Mouse (Mus musculus) MEL (cell line): ENCODE results near the gene Slc39a11. TPM values are rescaled to one million over a fixed set of nuclear protein-coding genes. Genes with fewer than 3 reads are reported as not detected.

Experiments used
- DNase-seq: peaks from one replicate; pipeline ENCODE4 v3.0.0; 2011; ENCODE audit warnings: low read depth, low spot score
- H3K27ac ChIP-seq: 2 replicates; pipeline ENCODE4 v1.5.1; 2012; ENCODE audit warnings: low read depth, mild to moderate bottlenecking, control low read depth, low read length, moderate library complexity; ENCODE audit not compliant: control insufficient read depth
- H3K27me3 ChIP-seq, 2 experiments: fragments of 150-350 bp in 1 of 2; sonication (generic) in 1 of 2; 2 replicates each; pipeline ENCODE4 v1.6.1; 2012; ENCODE audit warnings: low read length in 2 of 2, mild to moderate bottlenecking in 2 of 2, improper control_type of control experiment in 1 of 2, moderate library complexity in 1 of 2; ENCODE audit not compliant: insufficient read depth in 2 of 2, control insufficient read depth in 1 of 2
- H3K36me3 ChIP-seq, 2 experiments: 2 replicates each; pipeline ENCODE4 v1.6.1; 2012 to 2014; ENCODE audit warnings: low read length in 2 of 2, improper control_type of control experiment in 1 of 2, inconsistent platforms in 1 of 2, mild to moderate bottlenecking in 1 of 2; ENCODE audit not compliant: insufficient read depth in 2 of 2, control insufficient read depth in 1 of 2
- H3K4me1 ChIP-seq, 2 experiments: fragments of 150-350 bp in 1 of 2; sonication (generic) in 1 of 2; 2 replicates each; pipeline ENCODE4 v1.6.1; 2012; ENCODE audit warnings: low read length in 2 of 2, improper control_type of control experiment in 1 of 2, mild to moderate bottlenecking in 1 of 2; ENCODE audit not compliant: insufficient read depth in 2 of 2, control insufficient read depth in 1 of 2
- H3K4me3 ChIP-seq, 2 experiments: fragments of 150-350 bp in 1 of 2; sonication (generic) in 1 of 2; 2 replicates each; pipeline ENCODE4 v1.5.1; 2012; ENCODE audit warnings: low read depth in 2 of 2, low read length in 2 of 2, mild to moderate bottlenecking in 2 of 2, moderate library complexity in 2 of 2, control low read depth in 1 of 2, improper control_type of control experiment in 1 of 2; ENCODE audit not compliant: control insufficient read depth in 1 of 2, insufficient read depth in 1 of 2
- H3K79me2 ChIP-seq: 2 replicates; pipeline ENCODE4 v1.6.1; 2012; ENCODE audit warnings: mild to moderate bottlenecking, low read length, moderate library complexity; ENCODE audit not compliant: control insufficient read depth, poor library complexity, insufficient read depth
- H3K9ac ChIP-seq: 2 replicates; pipeline ENCODE4 v1.6.1; 2012; ENCODE audit warnings: low read depth, mild to moderate bottlenecking, control low read depth, low read length, moderate library complexity; ENCODE audit not compliant: control insufficient read depth, poor library complexity, severe bottlenecking
- H3K9me3 ChIP-seq: fragments of 150-350 bp; sonication (generic); replicated peaks from 2 replicates; pipeline ENCODE4 v1.6.1; 2012; ENCODE audit warnings: mild to moderate bottlenecking, low read length, improper control_type of control experiment, moderate library complexity; ENCODE audit not compliant: insufficient read depth
- BHLHE40 ChIP-seq: IDR thresholded peaks from 2 replicates; pipeline ENCODE4 v1.6.1; 2012; ENCODE audit warnings: low read depth, mild to moderate bottlenecking, inconsistent platforms, low read length, improper control_type of control experiment, borderline replicate concordance
- CHD1 ChIP-seq: IDR thresholded peaks from 2 replicates; pipeline ENCODE4 v1.6.1; 2012; ENCODE audit warnings: low read depth, mild to moderate bottlenecking, inconsistent platforms, low read length, improper control_type of control experiment
- CTCF ChIP-seq, 3 experiments: IDR thresholded peaks in 2 of 3; conservative IDR thresholded peaks in 1 of 3; 2 replicates each; pipeline ENCODE4 v1.5.1; 2011 to 2012; ENCODE audit warnings: low read length in 3 of 3, low read depth in 2 of 3, mild to moderate bottlenecking in 2 of 3, improper control_type of control experiment in 1 of 3, inconsistent platforms in 1 of 3, mixed read lengths in 1 of 3, moderate library complexity in 1 of 3; ENCODE audit not compliant: control insufficient read depth in 1 of 3, insufficient read depth in 1 of 3, poor library complexity in 1 of 3, severe bottlenecking in 1 of 3
- E2F4 ChIP-seq: IDR thresholded peaks from 2 replicates; pipeline ENCODE4 v1.6.1; 2011; ENCODE audit warnings: low read depth, low read length, improper control_type of control experiment, borderline replicate concordance
- ETS1 ChIP-seq: IDR thresholded peaks from 2 replicates; pipeline ENCODE4 v1.6.1; 2012; ENCODE audit warnings: low read depth, mild to moderate bottlenecking, inconsistent platforms, low read length, improper control_type of control experiment, moderate library complexity
- GABPA ChIP-seq: IDR thresholded peaks from 2 replicates; pipeline ENCODE4 v1.6.1; 2012; ENCODE audit warnings: low read depth, mild to moderate bottlenecking, inconsistent platforms, low read length, improper control_type of control experiment, moderate library complexity
- HCFC1 ChIP-seq: IDR thresholded peaks from 2 replicates; pipeline ENCODE4 v1.6.1; 2012; ENCODE audit warnings: low read depth, mild to moderate bottlenecking, inconsistent platforms, low read length, improper control_type of control experiment, moderate library complexity
- JUND ChIP-seq: IDR thresholded peaks from 2 replicates; pipeline ENCODE4 v1.6.1; 2011; ENCODE audit warnings: low read depth, mild to moderate bottlenecking, improper control_type of control experiment, low read length
- KAT2A ChIP-seq: conservative IDR thresholded peaks from 2 replicates; pipeline ENCODE4 v1.6.1; 2012; ENCODE audit warnings: low read depth, low read length, improper control_type of control experiment, inconsistent platforms
- MAX ChIP-seq: IDR thresholded peaks from 2 replicates; pipeline ENCODE4 v1.6.1; 2011; ENCODE audit warnings: low read length, improper control_type of control experiment
- MAZ ChIP-seq: IDR thresholded peaks from 2 replicates; pipeline ENCODE4 v1.6.1; 2012; ENCODE audit warnings: low read depth, mild to moderate bottlenecking, inconsistent platforms, low read length, improper control_type of control experiment
- MEF2A ChIP-seq: IDR thresholded peaks from 2 replicates; pipeline ENCODE4 v1.6.1; 2014; ENCODE audit warnings: low read depth, mild to moderate bottlenecking, inconsistent platforms, low read length, improper control_type of control experiment; ENCODE audit not compliant: poor library complexity, insufficient replicate concordance, severe bottlenecking; ENCODE audit errors: extremely low read depth
- MXI1 ChIP-seq: IDR thresholded peaks from 2 replicates; pipeline ENCODE4 v1.6.1; 2011; ENCODE audit warnings: mild to moderate bottlenecking, low read depth, low read length, improper control_type of control experiment
- MYC ChIP-seq: IDR thresholded peaks from 2 replicates; pipeline ENCODE4 v1.6.1; 2011; ENCODE audit warnings: low read depth, mild to moderate bottlenecking, low read length, improper control_type of control experiment, moderate library complexity
- NELFE ChIP-seq: IDR thresholded peaks from 2 replicates; pipeline ENCODE4 v1.6.1; 2011; ENCODE audit warnings: low read depth, low read length, improper control_type of control experiment
- NRF1 ChIP-seq: IDR thresholded peaks from 2 replicates; pipeline ENCODE4 v1.6.1; 2014; ENCODE audit warnings: low read depth, mild to moderate bottlenecking, inconsistent platforms, low read length, improper control_type of control experiment, moderate library complexity; ENCODE audit not compliant: poor library complexity, insufficient read depth, severe bottlenecking
- POLR2AphosphoS5 ChIP-seq: IDR thresholded peaks from 2 replicates; pipeline ENCODE4 v1.6.1; 2012; ENCODE audit warnings: low read depth, borderline replicate concordance, mild to moderate bottlenecking, inconsistent platforms, low read length, moderate library complexity, mixed read lengths
- UBTF ChIP-seq: IDR thresholded peaks from 2 replicates; pipeline ENCODE4 v1.6.1; 2012; ENCODE audit warnings: low read depth, mild to moderate bottlenecking, inconsistent platforms, low read length, improper control_type of control experiment, moderate library complexity, borderline replicate concordance; ENCODE audit not compliant: insufficient read depth
- USF1 ChIP-seq: IDR thresholded peaks from 2 replicates; pipeline ENCODE4 v1.6.1; 2014; ENCODE audit warnings: low read depth, mild to moderate bottlenecking, inconsistent platforms, low read length, improper control_type of control experiment, moderate library complexity
- ZC3H11A ChIP-seq: IDR thresholded peaks from 2 replicates; pipeline ENCODE4 v1.6.1; 2012; ENCODE audit warnings: low read depth, mild to moderate bottlenecking, inconsistent platforms, low read length, improper control_type of control experiment
- ZNF384 ChIP-seq: IDR thresholded peaks from 2 replicates; pipeline ENCODE4 v1.6.1; 2012; ENCODE audit warnings: low read depth, mild to moderate bottlenecking, inconsistent platforms, low read length, improper control_type of control experiment
- polyA plus RNA-seq, 2 experiments: library from polyadenylated mRNA; stranded (reverse) in 1 of 2; unstranded in 1 of 2; fragments of >175 nt in 1 of 2; fragments of >200 nt in 1 of 2; gene quantifications; 2 replicates each; pipeline versions ENCODE4 v1.2.1 to v1.2.4; 2012; ENCODE audit warnings: low replicate concordance in 2 of 2, low read depth in 1 of 2; ENCODE audit not compliant: insufficient read length in 2 of 2, insufficient read depth in 1 of 2, missing spikeins in 1 of 2
- total RNA-seq: library from RNA; depleted of rRNA; stranded (reverse); fragments of 300-350 nt; gene quantifications from 2 replicates; pipeline ENCODE4 v1.2.3, GENCODE M21; 2012

Slc39a11 gene
- total and polyA plus RNA-seq, 3 experiments = 34.2 to 45.6 TPM; not detected in 1

DNA sequence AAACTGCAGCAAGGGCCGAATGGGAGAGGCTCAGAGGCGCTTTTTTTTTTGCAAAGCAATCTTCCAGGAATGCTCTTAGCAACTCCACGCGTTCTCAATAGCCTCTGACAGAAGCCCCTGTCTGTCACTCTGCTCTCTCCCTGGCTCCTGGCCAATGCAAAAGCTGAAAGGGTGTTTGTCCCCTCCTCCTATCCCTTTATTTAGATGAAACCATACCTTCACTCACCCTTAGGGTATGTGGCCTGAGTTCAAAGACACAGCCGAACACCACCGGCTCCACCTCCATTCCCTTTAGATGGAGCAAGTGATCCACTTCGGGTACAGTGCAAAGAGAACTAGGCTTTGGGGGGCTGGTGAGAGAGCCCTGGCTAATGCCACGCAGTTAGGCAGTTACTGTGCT, 387.8 kb downstream of the Slc39a11 start:
- Histone ChIP-seq H3K79me2 (no peaks in the 10 kb centered on the region), H3K27ac (no peak overlapping the region), H3K27me3 (no peaks in the 10 kb centered on the region), H3K9ac (no peak overlapping the region), H3K4me3 (no peak overlapping the region), H3K9me3 (no peaks in the 10 kb centered on the region), H3K4me1 (no peaks in the 10 kb centered on the region), H3K36me3 (no peaks in the 10 kb centered on the region)
- DNase-seq = no peak
- TF ChIP-seq MAZ = no peak
- no peak for TF ChIP-seq BHLHE40
- TF ChIP-seq NRF1 = no peak
- TF ChIP-seq USF1 = no peak
- no peak for TF ChIP-seq ZNF384
- no peak for TF ChIP-seq ZC3H11A
- TF ChIP-seq JUND = no peak
- no peak for TF ChIP-seq CTCF (IDR thresholded peaks at IDR 0.05 in 2 of 3, conservative IDR thresholded peaks at IDR 0.05 in 1 of 3; ENCODE audit: control insufficient read depth in 1 of 3, insufficient read depth in 1 of 3, low read depth in 2 of 3, low read length in 3 of 3, poor library complexity in 1 of 3, severe bottlenecking in 1 of 3)
- TF ChIP-seq POLR2AphosphoS5 = no peak
- TF ChIP-seq KAT2A = no peak
- TF ChIP-seq E2F4 = no peak
- no peak for TF ChIP-seq UBTF
- no peak for TF ChIP-seq MXI1
- TF ChIP-seq NELFE = no peak

- Histone ChIP-seq H3K27me3 (no peaks in the 10 kb centered on the region), H3K9me3 (no peaks in the 10 kb centered on the region), H3K9ac (no peak overlapping the region), H3K79me2 (no peaks in the 10 kb centered on the region), H3K4me1 (no peaks in the 10 kb centered on the region), H3K27ac (no peak overlapping the region), H3K4me3 (no peak overlapping the region), H3K36me3 (no peaks in the 10 kb centered on the region)
- TF ChIP-seq MEF2A (no peak), MYC (no peak), HCFC1 (no peak), ETS1 (no peak), MAX (no peak), GABPA (no peak), CHD1 (no peak), NELFE (no peak)
- no peak for DNase-seq
These were observed 388.5 kb downstream of the Slc39a11 start for GRCm38 (mm10) chr11:113261421-113261820.
